Mouse (Mus musculus): ENCODE measurements around the gene Il1f9.
"Not testable (repeated sequence)": the region's sequence is repeated elsewhere in the genome, so short reads cannot be mapped to it uniquely, and the experiment has no call there.

Gene Il1f9

DNA sequence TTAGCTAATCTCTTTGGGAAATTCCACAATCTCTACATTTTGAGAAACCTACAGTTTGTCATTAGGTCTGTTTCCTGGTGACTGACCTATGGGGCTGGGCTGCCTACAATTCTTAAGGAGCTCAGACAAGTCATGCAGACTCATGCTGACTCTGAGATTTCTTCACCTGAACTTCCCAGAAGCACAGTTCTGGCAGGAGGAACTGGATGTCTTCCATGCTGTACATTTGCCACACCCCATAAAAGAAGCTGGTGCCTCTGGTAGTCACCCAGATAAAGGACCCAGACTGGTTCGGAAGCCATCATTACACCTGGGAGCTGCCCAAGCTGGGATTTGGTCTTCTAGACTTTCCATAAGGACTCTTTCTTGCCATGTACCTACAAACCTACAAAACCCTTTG is at the start of gene Il1f9:
TSS of gene Il1f9 (plus strand) at position 301 of the 400 bp plus-strand sequence.
- no peak for DNase-seq (ENCODE audit: low read depth)

DNA sequence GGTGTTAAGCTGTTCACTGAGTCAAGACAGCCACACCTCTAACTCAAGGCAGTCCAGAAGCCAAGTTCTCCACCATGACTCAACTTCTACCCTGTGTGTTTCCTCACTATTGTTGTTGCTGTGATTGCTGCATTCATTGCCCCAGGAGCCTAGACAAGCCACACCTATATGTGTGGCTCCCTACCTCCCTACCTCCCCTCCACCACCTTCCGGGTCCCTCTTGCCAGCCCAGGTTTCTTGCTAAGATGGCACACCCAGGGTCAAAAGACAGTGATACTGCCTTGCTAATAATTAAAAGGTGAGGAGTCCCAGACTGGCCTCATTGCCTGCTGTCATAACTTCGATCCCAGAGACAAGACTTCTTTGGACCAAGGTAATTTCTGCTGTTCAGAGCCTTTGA is 33.4 kb upstream of the Il1f9 start, which contains the start of gene Il1f8:
TSS of gene Il1f8 (plus strand) at position 301 of the 400 bp plus-strand sequence.
- no peak for DNase-seq (ENCODE audit: low read depth)

DNA sequence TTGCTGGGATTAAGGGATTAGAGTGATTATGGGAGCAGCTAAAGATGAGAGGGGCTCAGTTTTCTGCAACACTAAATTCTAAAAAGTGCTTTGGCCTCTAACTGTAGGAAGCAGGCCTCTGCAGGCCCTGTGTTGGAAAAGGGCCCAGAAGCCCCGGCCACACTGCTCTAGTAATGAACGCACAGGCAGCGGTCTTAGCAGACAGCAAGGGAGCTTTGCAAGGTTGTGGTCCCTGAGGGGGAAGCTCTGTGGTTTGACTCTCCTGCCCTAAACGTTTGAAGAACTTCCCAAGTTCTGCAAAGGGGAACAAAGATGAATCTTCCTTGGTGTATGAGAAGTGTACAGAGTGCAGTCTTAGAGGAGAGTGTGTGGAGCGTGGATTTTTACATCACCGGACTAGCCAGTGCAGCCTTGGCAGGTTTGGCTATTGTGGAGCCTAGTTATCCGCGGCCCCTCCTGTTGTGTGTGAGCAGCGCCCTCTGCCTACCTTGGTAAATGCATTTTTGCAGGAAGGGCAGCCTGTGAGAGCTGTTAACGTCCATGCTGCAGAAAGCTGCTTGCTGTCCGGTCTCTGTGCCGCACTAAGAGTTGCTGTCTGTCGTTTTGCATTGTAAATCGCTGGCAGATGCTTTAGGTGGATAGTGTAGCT is 4.5 kb upstream of the Il1f9 start:
- DNase-seq (ENCODE audit: low read depth): not testable (repeated sequence)

DNA sequence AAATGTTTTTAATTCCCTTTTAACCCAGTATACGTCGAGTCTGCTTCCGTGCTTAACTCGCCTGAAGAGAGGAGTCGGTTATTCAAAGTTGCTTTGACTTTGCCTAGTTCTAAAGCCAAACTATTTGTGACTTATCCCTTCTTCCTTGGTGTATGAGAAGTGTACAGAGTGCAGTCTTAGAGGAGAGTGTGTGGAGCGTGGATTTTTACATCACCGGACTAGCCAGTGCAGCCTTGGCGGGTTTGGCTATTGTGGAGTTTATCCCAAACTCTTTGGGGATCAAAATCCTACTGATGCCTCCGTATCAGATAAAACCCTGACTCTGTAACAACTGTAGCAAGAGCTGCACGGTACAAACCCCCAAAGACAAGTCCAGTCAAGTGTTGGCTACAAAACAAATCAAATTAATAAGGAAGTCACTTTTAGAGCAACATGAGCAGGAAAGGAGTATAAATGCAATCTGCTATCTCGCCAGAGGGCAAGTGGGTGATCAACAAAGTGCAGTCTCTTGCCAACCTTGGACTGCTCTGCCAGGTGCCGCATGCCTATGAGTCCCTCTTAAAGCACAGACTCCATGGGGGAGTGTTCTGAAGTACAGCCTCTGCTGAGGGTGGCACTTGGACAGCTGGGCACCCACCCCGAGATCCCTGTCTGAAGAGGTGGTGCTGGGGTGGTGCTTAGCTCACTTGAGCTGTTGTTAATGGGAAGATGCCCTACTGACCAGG is 3.7 kb upstream of the Il1f9 start:
- DNase-seq (ENCODE audit: low read depth): not testable (repeated sequence)

DNA sequence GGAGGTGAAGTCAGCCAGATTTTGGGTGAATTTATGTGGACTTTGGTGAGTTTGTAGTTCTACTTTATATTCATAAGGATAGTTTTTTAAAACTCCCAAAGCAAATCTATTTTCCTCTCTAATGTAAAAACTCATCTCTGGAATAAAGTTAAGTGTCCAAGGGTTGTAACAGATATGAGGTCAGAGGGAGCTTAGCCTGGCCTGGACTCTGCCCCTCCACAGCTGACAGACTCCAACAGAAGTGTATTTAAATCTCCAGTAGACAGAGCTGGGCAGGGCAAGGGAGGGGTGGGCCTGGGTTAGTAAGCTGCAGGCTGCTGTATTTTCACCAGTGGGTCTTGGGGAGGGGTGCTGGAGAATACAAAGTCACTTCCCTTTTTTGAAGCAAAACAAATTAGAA is 2.2 kb upstream of the Il1f9 start:
- DNase-seq (ENCODE audit: low read depth): not testable (repeated sequence)

DNA sequence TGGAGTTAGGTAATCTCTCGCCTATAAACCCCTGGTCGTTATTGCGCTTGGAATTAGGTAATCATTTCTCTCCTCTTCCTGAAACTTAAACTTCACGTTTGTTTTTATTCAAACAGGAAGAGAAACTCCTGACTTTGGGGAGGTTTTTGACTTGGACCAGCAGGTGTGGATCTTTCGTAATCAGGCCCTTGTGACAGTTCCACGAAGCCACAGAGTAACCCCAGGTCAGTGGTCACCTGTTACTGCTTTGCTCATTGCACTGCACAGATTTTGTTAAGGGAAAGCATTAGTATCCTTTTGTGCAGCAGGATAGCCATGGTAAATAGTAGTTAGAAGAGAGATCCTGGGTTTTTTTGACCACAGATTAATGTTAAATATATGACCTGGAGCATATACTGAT is 1.3 kb downstream of the Il1f9 start:
- no peak for DNase-seq (ENCODE audit: low read depth)

DNA sequence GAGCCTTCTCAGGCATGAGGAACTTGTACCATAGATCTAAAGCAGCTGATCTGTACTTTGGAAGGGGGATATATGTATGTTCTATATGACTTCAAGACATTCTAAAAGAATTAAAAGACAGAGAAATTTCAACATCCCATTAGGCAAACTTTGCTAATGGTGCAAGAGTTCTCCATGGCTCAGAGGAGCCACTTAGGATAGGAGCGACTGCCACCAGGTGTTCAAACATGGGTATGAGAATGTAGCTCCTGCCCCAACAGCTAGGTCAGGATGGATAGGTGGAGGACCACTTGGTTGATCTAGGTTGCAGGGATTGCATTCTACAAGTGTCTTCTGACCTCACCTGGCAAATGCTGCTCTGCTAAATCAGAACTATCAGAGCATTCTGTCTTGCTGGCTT is 1.9 kb downstream of the Il1f9 start:
- DNase-seq (ENCODE audit: low read depth): no peak

DNA sequence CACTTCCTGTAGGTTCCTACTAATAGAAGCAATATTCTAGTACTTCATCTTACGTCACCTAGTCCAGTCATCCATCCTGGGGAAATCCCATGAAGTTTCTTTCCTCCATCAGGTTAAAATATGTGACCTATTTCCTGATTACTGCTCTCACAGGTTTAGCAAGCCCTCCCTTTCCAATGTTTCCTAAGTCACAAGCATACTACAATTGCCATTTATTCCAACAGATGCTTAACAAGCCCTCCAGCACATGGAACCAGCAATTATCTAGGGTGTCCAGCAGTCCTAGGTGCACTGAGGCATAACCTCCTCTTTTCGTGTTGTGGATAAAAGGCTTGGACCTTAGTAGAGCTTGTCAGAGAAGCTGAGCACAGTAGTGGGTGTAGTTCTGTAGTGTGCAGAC is 28.8 kb downstream of the Il1f9 start, which contains the start of gene Il1f6:
TSS of gene Il1f6 (plus strand) at position 301 of the 400 bp plus-strand sequence.
- no peak for DNase-seq (ENCODE audit: low read depth)

DNA sequence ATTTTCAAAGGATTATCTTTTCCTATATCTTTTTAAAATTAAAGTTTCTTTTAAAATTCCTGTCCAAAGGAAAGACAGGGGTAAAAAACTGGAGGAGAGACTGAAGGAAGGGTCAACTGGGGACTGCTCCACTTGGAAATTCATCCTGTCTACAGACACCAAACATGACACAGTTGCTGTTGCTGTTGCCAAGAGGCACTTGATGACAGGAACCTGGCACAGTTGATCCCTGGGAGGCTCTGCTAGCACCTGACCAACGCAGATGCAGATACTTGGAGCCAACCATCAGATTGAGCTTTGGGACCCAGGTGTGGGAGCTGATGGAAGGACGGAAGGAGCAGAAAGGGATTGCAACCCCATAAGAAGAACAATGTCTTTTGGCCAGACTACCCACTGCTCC is 40.9 kb downstream of the Il1f9 start:
- DNase-seq (ENCODE audit: low read depth): no peak
